Mouse (Mus musculus) CH12.LX (cell line): ENCODE results near the gene 2200002D01Rik. TPM values are rescaled to one million over a fixed set of nuclear protein-coding genes. Genes with fewer than 3 reads are reported as not detected.

Source experiments
- DNase-seq: peaks from one replicate; pipeline ENCODE4 v3.0.0-alpha.2; 2013; ENCODE audit errors: extremely low read depth
- H3K27ac ChIP-seq: 2 replicates; pipeline ENCODE4 v1.5.1; 2012; ENCODE audit warnings: low read depth, mild to moderate bottlenecking, control low read depth, moderate library complexity; ENCODE audit not compliant: insufficient read depth
- H3K27me3 ChIP-seq: replicated peaks from 2 replicates; pipeline ENCODE3; 2012; ENCODE audit warnings: inconsistent platforms
- H3K36me3 ChIP-seq, 2 experiments: replicated peaks in 1 of 2; 2 replicates each; pipeline versions ENCODE3 to v1.6.1; 2012; ENCODE audit warnings: inconsistent platforms in 1 of 2, low read length in 1 of 2, mild to moderate bottlenecking in 1 of 2, mixed read lengths in 1 of 2, moderate library complexity in 1 of 2; ENCODE audit not compliant: control insufficient read depth in 1 of 2, insufficient read depth in 1 of 2
- H3K4me1 ChIP-seq, 2 experiments: 2 replicates each; pipeline ENCODE4 v1.6.1; 2012; ENCODE audit warnings: inconsistent platforms in 1 of 2, moderate library complexity in 1 of 2; ENCODE audit not compliant: insufficient read depth in 2 of 2, control insufficient read depth in 1 of 2
- H3K4me2 ChIP-seq: 2 replicates; pipeline ENCODE4 v1.6.1; 2012; ENCODE audit warnings: low read depth, mild to moderate bottlenecking, control low read depth; ENCODE audit not compliant: poor library complexity, insufficient read depth, severe bottlenecking
- H3K4me3 ChIP-seq, 3 experiments: fragments of 150-350 bp in 1 of 3; sonication (generic) in 1 of 3; replicated peaks in 1 of 3; 2 replicates each; pipeline versions ENCODE3 to v1.5.1; 2011 to 2012; ENCODE audit warnings: low read depth in 2 of 3, low read length in 2 of 3, mild to moderate bottlenecking in 2 of 3, moderate library complexity in 2 of 3, control low read depth in 1 of 3, improper control_type of control experiment in 1 of 3, inconsistent platforms in 1 of 3, mixed read lengths in 1 of 3; ENCODE audit not compliant: poor library complexity in 1 of 3
- H3K79me2 ChIP-seq: replicated peaks from 2 replicates; pipeline ENCODE4 v1.6.1; 2012; ENCODE audit warnings: mild to moderate bottlenecking, moderate library complexity; ENCODE audit not compliant: control insufficient read depth, poor library complexity, insufficient read depth, severe bottlenecking; ENCODE audit errors: extremely low read depth
- H3K9ac ChIP-seq: 2 replicates; pipeline ENCODE4 v1.6.1; 2012; ENCODE audit warnings: low read depth, mild to moderate bottlenecking, control low read depth, moderate library complexity; ENCODE audit not compliant: insufficient read depth
- H3K9me3 ChIP-seq: replicated peaks from 2 replicates; pipeline ENCODE3; 2012; ENCODE audit warnings: low read length, inconsistent platforms, mixed read lengths
- BHLHE40 ChIP-seq: IDR thresholded peaks from 2 replicates; pipeline ENCODE4 v1.6.1; 2011; ENCODE audit warnings: mild to moderate bottlenecking, low read depth, low read length, improper control_type of control experiment
- CHD2 ChIP-seq: IDR thresholded peaks from 2 replicates; pipeline ENCODE4 v1.6.1; 2011; ENCODE audit warnings: low read length, improper control_type of control experiment
- E2F4 ChIP-seq: IDR thresholded peaks from 2 replicates; pipeline ENCODE4 v1.6.1; 2011; ENCODE audit warnings: low read depth, low read length, improper control_type of control experiment; ENCODE audit not compliant: insufficient replicate concordance
- EP300 ChIP-seq: IDR thresholded peaks from 2 replicates; pipeline ENCODE4 v1.6.1; 2011; ENCODE audit warnings: low read length, improper control_type of control experiment
- ETS1 ChIP-seq: conservative IDR thresholded peaks from 2 replicates; pipeline ENCODE4 v1.6.1; 2012; ENCODE audit warnings: low read depth, mild to moderate bottlenecking, inconsistent platforms, low read length, improper control_type of control experiment, moderate library complexity
- HCFC1 ChIP-seq: IDR thresholded peaks from 2 replicates; pipeline ENCODE4 v1.6.1; 2012; ENCODE audit warnings: low read depth, mild to moderate bottlenecking, inconsistent platforms, low read length, improper control_type of control experiment
- IRF4 ChIP-seq: IDR thresholded peaks from 2 replicates; pipeline ENCODE4 v1.6.1; 2014; ENCODE audit warnings: low read depth, mild to moderate bottlenecking, inconsistent platforms, low read length, improper control_type of control experiment
- JUN ChIP-seq: IDR thresholded peaks from 2 replicates; pipeline ENCODE4 v1.6.1; 2011; ENCODE audit warnings: low read depth, mild to moderate bottlenecking, low read length, improper control_type of control experiment, moderate library complexity; ENCODE audit not compliant: insufficient read depth
- JUND ChIP-seq: conservative IDR thresholded peaks from 2 replicates; pipeline ENCODE4 v1.6.1; 2011; ENCODE audit warnings: low read depth, low read length, improper control_type of control experiment
- KAT2A ChIP-seq: IDR thresholded peaks from 2 replicates; pipeline ENCODE4 v1.6.1; 2012; ENCODE audit warnings: low read length, improper control_type of control experiment, inconsistent platforms; ENCODE audit not compliant: insufficient replicate concordance
- MAFK ChIP-seq: IDR thresholded peaks from 2 replicates; pipeline ENCODE4 v1.6.1; 2011; ENCODE audit warnings: low read length, improper control_type of control experiment; ENCODE audit not compliant: insufficient replicate concordance
- MAX ChIP-seq: IDR thresholded peaks from 2 replicates; pipeline ENCODE4 v1.6.1; 2011; ENCODE audit warnings: low read length, improper control_type of control experiment
- MAZ ChIP-seq: IDR thresholded peaks from 2 replicates; pipeline ENCODE4 v1.6.1; 2012; ENCODE audit warnings: low read depth, mild to moderate bottlenecking, inconsistent platforms, low read length, improper control_type of control experiment, moderate library complexity
- MXI1 ChIP-seq: IDR thresholded peaks from 2 replicates; pipeline ENCODE4 v1.6.1; 2011; ENCODE audit warnings: mild to moderate bottlenecking, low read depth, low read length, improper control_type of control experiment
- MYC ChIP-seq: IDR thresholded peaks from 2 replicates; pipeline ENCODE4 v1.6.1; 2011; ENCODE audit warnings: low read depth, mild to moderate bottlenecking, improper control_type of control experiment, low read length
- NELFE ChIP-seq: IDR thresholded peaks from 2 replicates; pipeline ENCODE4 v1.6.1; 2011; ENCODE audit warnings: low read depth, low read length, improper control_type of control experiment
- PAX5 ChIP-seq: IDR thresholded peaks from 2 replicates; pipeline ENCODE4 v1.6.1; 2012; ENCODE audit warnings: low read length, inconsistent platforms, mixed read lengths
- POLR2A ChIP-seq: IDR thresholded peaks from 2 replicates; pipeline ENCODE4 v1.6.1; 2011; ENCODE audit warnings: low read depth, mild to moderate bottlenecking, improper control_type of control experiment, low read length
- POLR2AphosphoS2 ChIP-seq: IDR thresholded peaks from 2 replicates; pipeline ENCODE4 v1.6.1; 2011; ENCODE audit warnings: low read depth, low read length, improper control_type of control experiment
- RAD21 ChIP-seq: IDR thresholded peaks from 2 replicates; pipeline ENCODE4 v1.6.1; 2011; ENCODE audit warnings: low read depth, mild to moderate bottlenecking, low read length, improper control_type of control experiment, moderate library complexity
- RCOR1 ChIP-seq: conservative IDR thresholded peaks from 2 replicates; pipeline ENCODE4 v1.6.1; 2012; ENCODE audit warnings: low read depth, mild to moderate bottlenecking, inconsistent platforms, low read length, improper control_type of control experiment
- SIN3A ChIP-seq: IDR thresholded peaks from 2 replicates; pipeline ENCODE4 v1.6.1; 2012; ENCODE audit warnings: low read length, improper control_type of control experiment, inconsistent platforms
- TBP ChIP-seq: conservative IDR thresholded peaks from 2 replicates; pipeline ENCODE4 v1.6.1; 2011; ENCODE audit warnings: low read depth, low read length, improper control_type of control experiment
- TCF12 ChIP-seq: IDR thresholded peaks from 2 replicates; pipeline ENCODE4 v1.6.1; 2014; ENCODE audit warnings: low read depth, mild to moderate bottlenecking, inconsistent platforms, low read length, improper control_type of control experiment
- UBTF ChIP-seq: IDR thresholded peaks from 2 replicates; pipeline ENCODE4 v1.6.1; 2012; ENCODE audit warnings: low read depth, mild to moderate bottlenecking, inconsistent platforms, low read length, improper control_type of control experiment, moderate library complexity
- USF1 ChIP-seq: IDR thresholded peaks from 2 replicates; pipeline ENCODE4 v1.6.1; 2014; ENCODE audit warnings: low read depth, mild to moderate bottlenecking, inconsistent platforms, low read length, improper control_type of control experiment
- USF2 ChIP-seq: conservative IDR thresholded peaks from 2 replicates; pipeline ENCODE4 v1.6.1; 2011; ENCODE audit warnings: low read depth, low read length, improper control_type of control experiment
- ZC3H11A ChIP-seq: IDR thresholded peaks from 2 replicates; pipeline ENCODE4 v1.6.1; 2012; ENCODE audit warnings: low read depth, mild to moderate bottlenecking, inconsistent platforms, low read length, improper control_type of control experiment
- ZKSCAN1 ChIP-seq: IDR thresholded peaks from 2 replicates; pipeline ENCODE4 v1.6.1; 2012; ENCODE audit warnings: low read depth, inconsistent platforms, low read length, improper control_type of control experiment, borderline replicate concordance
- ZMIZ1 ChIP-seq: IDR thresholded peaks from 2 replicates; pipeline ENCODE4 v1.6.1; 2012; ENCODE audit warnings: low read depth, mild to moderate bottlenecking, inconsistent platforms, low read length, improper control_type of control experiment
- dilution Hi-C: fragments of 300-500 bp; cut with MboI; formaldehyde crosslinking; loops from 2 replicates; pipeline ENCODE4 v1.14.3; 2020; ENCODE audit warnings: low sequenced_read_pairs; ENCODE audit not compliant: extremely low pct_unique_long_range_greater_than_20kb, extremely low pct_ligation_motif_present
- in situ Hi-C: fragments of 300-500 bp; cut with MboI; formaldehyde crosslinking; loops from 3 replicates; pipeline ENCODE4 v1.14.3; 2019; ENCODE audit warnings: low sequenced_read_pairs, low pct_ligation_motif_present, low pct_unique_long_range_greater_than_20kb, mixed read lengths
- polyA plus RNA-seq: library from polyadenylated mRNA; unstranded; fragments of >175 nt; gene quantifications from 2 replicates; pipeline ENCODE4 v1.2.1, GENCODE M21; 2012; ENCODE audit warnings: low read depth; ENCODE audit not compliant: insufficient read length
- total RNA-seq, 2 experiments: library from RNA; depleted of rRNA; stranded (reverse); fragments of 300-350 nt in 1 of 2; fragments of >200 nt in 1 of 2; gene quantifications; 2 replicates each; pipeline ENCODE4 v1.2.3; 2012 to 2014

Gene 2200002D01Rik
- total and polyA plus RNA-seq, 3 experiments = 5.8 TPM; not detected in 2

DNA sequence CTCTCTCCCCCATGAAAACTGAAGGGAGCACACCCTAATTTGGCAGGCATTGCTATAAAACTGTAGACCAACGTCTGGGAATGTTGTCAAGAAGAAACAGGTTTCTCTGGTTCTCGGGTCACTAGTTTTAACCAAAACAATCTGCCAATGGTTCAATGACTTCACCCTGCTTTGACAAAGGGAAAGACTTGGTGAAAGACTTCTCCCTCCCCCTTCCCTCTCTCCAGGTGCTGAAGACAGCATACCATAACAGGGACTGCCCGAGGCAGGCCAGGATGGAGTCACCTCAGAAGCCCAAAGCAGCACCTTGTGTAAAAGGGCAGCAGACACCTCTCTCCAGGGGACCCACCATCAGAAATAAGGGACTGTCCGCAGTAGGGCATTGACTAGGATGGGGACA, 18.7 kb upstream of the 2200002D01Rik start:
- peaks cover 0 to 45% of the 10 kb centered on the region in 2 experiments; a peak in 2 of 4 replicates for H3K4me1 ChIP-seq
- TF ChIP-seq NELFE (no peak), IRF4 (no peak), EP300 (no peak), ZMIZ1 (no peak), UBTF (no peak), CHD2 (no peak), RAD21 (no peak), ZC3H11A (no peak), POLR2A (no peak), USF2 (no peak), ETS1 (no peak), SIN3A (no peak), PAX5 (no peak), MAZ (no peak), ZKSCAN1 (no peak), JUN (no peak), KAT2A (no peak), TBP (no peak), BHLHE40 (no peak), JUND (no peak)
- H3K4me3 ChIP-seq = no peak overlapping the region
- dilution Hi-C loops = no loop called here
- in situ Hi-C loops = no loop called here
- H3K79me2 ChIP-seq = no peaks in the 10 kb centered on the region
- no peak overlapping the region for H3K9ac ChIP-seq
- H3K36me3 ChIP-seq = no peaks in the 10 kb centered on the region
- no peaks in the 10 kb centered on the region for H3K27me3 ChIP-seq
- DNase-seq = no peak
- no peak overlapping the region for H3K27ac ChIP-seq
- no peak overlapping the region for H3K4me2 ChIP-seq
- H3K9me3 ChIP-seq = no peaks in the 10 kb centered on the region

DNA sequence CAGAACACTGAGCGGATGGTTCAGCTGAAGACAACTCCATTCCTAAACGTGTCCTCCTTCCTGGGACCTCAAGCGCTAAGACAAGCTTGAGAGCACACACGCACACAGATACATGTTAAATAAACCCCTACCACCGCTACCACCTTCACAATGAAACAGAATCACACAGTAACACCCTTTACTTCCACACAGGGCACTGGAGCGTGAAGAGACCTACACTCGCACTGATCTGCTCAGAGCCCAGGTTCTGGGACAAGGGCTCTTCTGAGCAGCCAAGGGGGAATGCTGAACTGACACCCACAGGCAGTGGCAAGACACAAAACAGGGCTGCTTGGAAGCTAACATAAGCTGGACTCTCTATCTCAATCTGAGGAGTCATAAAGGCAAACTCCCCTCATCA, 17.4 kb upstream of the 2200002D01Rik start:
- no peaks in the 10 kb centered on the region for H3K36me3 ChIP-seq
- in situ Hi-C loops = no loop called here

More for the DNA sequence above, 17.4 kb upstream of the 2200002D01Rik start:
- no peak overlapping the region for H3K4me3 ChIP-seq
- H3K4me1 ChIP-seq = peaks cover 0 to 46% of the 10 kb centered on the region in 2 experiments; a peak in 2 of 4 replicates
- H3K27ac ChIP-seq = no peak overlapping the region
- no peaks in the 10 kb centered on the region for H3K27me3 ChIP-seq
- no peak for DNase-seq
- no peak overlapping the region for H3K4me2 ChIP-seq
- dilution Hi-C loops = no loop called here
- no peak for TF ChIP-seq SIN3A
- TF ChIP-seq PAX5 = no peak
- TF ChIP-seq CHD2 = no peak
- no peak for TF ChIP-seq POLR2AphosphoS2
- TF ChIP-seq ETS1 = no peak
- no peak for TF ChIP-seq MAZ
- TF ChIP-seq RCOR1 = no peak
- no peak for TF ChIP-seq RAD21
- TF ChIP-seq MAX = no peak
- no peak for TF ChIP-seq BHLHE40
- no peak for TF ChIP-seq USF1
- no peak for TF ChIP-seq JUN
- no peak for TF ChIP-seq MXI1
- no peak for TF ChIP-seq MYC
- no peak for TF ChIP-seq ZC3H11A
- no peak for TF ChIP-seq E2F4
- TF ChIP-seq HCFC1 = no peak
- no peak for TF ChIP-seq MAFK
- TF ChIP-seq POLR2A = no peak
- TF ChIP-seq TCF12 = no peak
- TF ChIP-seq, all 38 proteins: peak for 0
- H3K9ac ChIP-seq = no peak overlapping the region
- no peaks in the 10 kb centered on the region for H3K79me2 ChIP-seq
- H3K9me3 ChIP-seq = no peaks in the 10 kb centered on the region
